Mouse (Mus musculus) forebrain, embryonic 10.5 days (tissue): ENCODE measurements around the gene Hba-a2. TPM values are rescaled to one million over a fixed set of nuclear protein-coding genes. Genes with fewer than 3 reads are reported as not detected.

ENCODE experiments used
- DNase-seq: peaks from one replicate; pipeline ENCODE4 v3.0.0-alpha.2; 2017; ENCODE audit warnings: low spot score; ENCODE audit errors: extremely low spot score
- H3K27ac ChIP-seq: fragments of 300-500 bp; sonication (generic); 2 replicates; pipeline ENCODE4 v1.5.1; 2016; ENCODE audit warnings: mild to moderate bottlenecking
- H3K27me3 ChIP-seq: fragments of 300-500 bp; sonication (generic); 2 replicates; pipeline ENCODE4 v1.6.1; 2016; ENCODE audit warnings: mild to moderate bottlenecking; ENCODE audit not compliant: poor library complexity, severe bottlenecking
- H3K36me3 ChIP-seq: fragments of 300-500 bp; sonication (generic); replicated peaks from 2 replicates; pipeline ENCODE4 v1.6.1; 2016; ENCODE audit warnings: mild to moderate bottlenecking, moderate library complexity
- H3K4me1 ChIP-seq: fragments of 300-500 bp; sonication (generic); 2 replicates; pipeline ENCODE4 v1.6.1; 2016
- H3K4me3 ChIP-seq: fragments of 300-500 bp; sonication (generic); 2 replicates; pipeline ENCODE4 v1.5.1; 2016; ENCODE audit warnings: mild to moderate bottlenecking, moderate library complexity
- H3K9me3 ChIP-seq: fragments of 300-500 bp; sonication (generic); 2 replicates; pipeline ENCODE4 v1.6.1; 2016; ENCODE audit warnings: mild to moderate bottlenecking, moderate library complexity
- WGBS: fragments of 180-500 bp; shearing (Covaris S2); methylation state at CpG from one replicate; pipeline ENCODE4 v1.1.7; 2016; 5-methylcytosine and 5-hydroxymethylcytosine counted together
- polyA plus RNA-seq: library from polyadenylated mRNA; unstranded; fragments of >200 nt; fragmentation: Nextera tagmentation; extraction: Ambion mirVana; gene quantifications from 2 replicates; pipeline ENCODE4 v1.2.1, GENCODE M21; 2016

The Hba-a2 gene
- polyA plus RNA-seq, 1 experiment from 2014 or later, result 5,635 TPM

DNA sequence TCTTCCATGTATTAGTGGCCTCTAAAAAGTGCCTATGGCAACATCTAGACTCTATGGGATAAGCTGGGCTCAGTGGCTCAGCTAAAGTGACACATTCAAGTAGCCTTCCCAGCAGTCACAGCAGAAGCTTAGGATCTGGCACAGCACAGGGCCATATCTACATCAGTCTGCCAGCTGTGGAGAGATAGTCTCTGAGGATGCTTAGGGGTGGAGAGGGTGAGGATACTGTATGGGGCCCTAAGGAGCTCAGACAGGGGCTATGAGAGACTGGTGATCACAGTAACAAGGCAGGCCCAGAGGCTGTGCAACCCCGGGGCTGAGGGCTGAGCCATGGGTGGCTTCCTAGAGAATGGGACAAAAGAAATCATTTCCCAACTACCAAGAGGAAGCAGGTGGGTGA is 10.7 kb downstream of the Hba-a2 start:
- Histone ChIP-seq H3K27ac (no peak overlapping the region), H3K27me3 (peaks cover 6% of the 10 kb centered on the region), H3K9me3 (no peaks in the 10 kb centered on the region), H3K36me3 (no peaks in the 10 kb centered on the region), H3K4me1 (0 out of 2 replicates have a peak, but pooled peaks cover 5% of the 10 kb centered on the region), H3K4me3 (no peak overlapping the region)
- 70% methylated on average over 1 of the region's 1 CpGs for WGBS
- DNase-seq, result no peak

DNA sequence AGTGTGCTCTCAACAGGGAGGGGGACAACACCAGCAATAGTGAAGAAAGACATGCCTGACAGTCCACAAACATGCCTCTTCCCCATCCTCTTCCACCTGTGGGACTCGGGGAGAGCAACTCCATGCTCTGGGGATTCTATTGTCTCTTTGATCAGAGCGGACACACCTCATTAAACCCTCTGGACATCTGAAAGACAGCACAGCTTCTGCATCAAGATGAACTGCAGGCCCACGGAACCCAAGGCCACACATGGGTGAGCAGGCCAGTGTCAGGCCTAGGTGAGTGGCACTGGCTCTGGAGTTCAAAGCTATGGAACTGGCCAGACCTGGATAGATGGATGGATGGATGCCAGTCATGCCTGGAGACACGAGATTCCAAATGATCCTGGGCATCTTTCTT is 13.2 kb downstream of the Hba-a2 start:
- Histone ChIP-seq H3K27me3 (no peaks in the 10 kb centered on the region), H3K4me1 (0 out of 2 replicates have a peak, but pooled peaks cover 5% of the 10 kb centered on the region), H3K9me3 (no peaks in the 10 kb centered on the region), H3K27ac (no peak overlapping the region), H3K4me3 (no peak overlapping the region), H3K36me3 (no peaks in the 10 kb centered on the region)
- WGBS, result 57% methylated on average over 4 of the region's 4 CpGs
- DNase-seq, result no peak

DNA sequence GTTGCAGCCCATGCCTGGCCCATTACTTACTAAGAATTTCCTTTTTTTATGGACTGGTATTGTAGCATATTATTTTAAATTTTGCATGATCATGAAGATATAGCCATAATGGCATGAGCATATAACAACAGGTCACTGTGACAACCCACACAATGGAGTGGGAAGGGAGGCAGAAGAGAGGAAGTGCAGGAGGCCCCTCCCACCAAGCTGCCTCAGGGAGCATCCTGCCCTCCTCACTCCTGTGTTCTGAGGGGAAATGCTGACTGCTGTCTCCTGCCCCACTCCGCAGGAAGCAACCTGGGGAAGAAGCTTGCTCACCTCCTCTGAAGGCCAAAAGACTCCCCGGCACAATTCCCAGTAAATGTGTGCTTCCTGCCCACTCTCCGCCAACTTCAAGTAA is 13.6 kb downstream of the Hba-a2 start:
- Histone ChIP-seq H3K4me1 (0 out of 2 replicates have a peak, but pooled peaks cover 5% of the 10 kb centered on the region), H3K27me3 (no peaks in the 10 kb centered on the region), H3K9me3 (no peaks in the 10 kb centered on the region), H3K4me3 (no peak overlapping the region), H3K36me3 (no peaks in the 10 kb centered on the region), H3K27ac (no peak overlapping the region)
- no peak for DNase-seq
- 67% methylated on average over 3 of the region's 3 CpGs for WGBS

DNA sequence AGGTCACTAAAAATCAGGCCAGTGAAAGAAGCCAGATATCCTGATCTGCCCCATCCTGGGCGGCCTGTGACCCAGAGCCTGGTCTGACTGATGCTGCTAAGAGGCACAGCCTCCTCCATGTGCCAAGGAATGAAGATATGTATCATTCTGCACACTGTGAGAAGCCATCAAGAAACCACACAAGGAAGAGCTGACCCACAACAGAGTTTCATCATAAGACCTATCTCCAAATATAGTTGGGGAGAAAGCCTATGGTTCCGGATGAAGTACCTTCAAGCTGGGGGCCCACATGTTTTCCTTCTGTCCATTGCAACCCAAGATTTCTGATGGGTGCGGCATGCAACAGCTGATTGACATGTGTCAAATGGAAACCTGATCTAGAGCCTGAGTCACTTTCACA is 19.7 kb downstream of the Hba-a2 start:
- Histone ChIP-seq H3K27ac (no peak overlapping the region), H3K36me3 (no peaks in the 10 kb centered on the region), H3K4me1 (peaks cover 6% of the 10 kb centered on the region; the same call in 1 of the 2 replicates), H3K4me3 (no peak overlapping the region), H3K9me3 (no peaks in the 10 kb centered on the region), H3K27me3 (no peaks in the 10 kb centered on the region)
- WGBS, result 86% methylated on average over 3 of the region's 3 CpGs
- no peak for DNase-seq

DNA sequence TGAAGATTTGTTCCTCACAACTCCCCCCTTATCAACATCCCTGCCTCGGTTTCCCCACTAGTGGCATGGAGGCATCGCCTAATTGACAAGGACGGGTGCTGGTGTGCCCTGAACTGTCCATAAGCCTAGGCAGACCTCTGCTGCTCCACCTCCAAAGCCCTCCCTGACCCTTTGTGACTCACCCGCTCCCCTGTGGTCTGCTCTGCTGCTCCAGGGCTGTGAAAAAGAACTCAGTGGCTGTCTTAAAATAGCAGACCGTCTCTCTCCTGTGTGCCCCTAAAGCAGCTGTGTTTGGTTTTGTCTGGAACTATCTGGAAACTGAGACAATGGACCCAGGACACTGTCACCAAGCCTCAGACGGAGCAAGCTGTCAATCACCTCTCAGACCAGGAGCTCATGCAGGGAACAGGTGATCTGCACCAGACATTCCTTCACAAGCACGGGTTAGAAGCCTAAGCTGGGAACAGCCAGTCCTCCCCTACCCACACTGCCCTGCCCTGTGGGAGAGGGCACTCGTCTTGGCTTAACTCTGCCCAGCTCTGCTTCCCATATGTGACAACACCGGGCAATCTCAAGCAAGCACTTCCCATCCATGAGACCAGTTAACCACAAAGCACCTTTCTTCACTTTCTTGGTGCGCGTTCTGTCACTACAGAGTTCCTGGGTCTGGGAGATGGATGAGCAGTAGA is 24.4 kb downstream of the Hba-a2 start:
- Histone ChIP-seq H3K27me3 (no peaks in the 10 kb centered on the region), H3K4me1 (peaks cover 16% of the 10 kb centered on the region; the same call in 1 of the 2 replicates), H3K27ac (no peak overlapping the region), H3K9me3 (no peaks in the 10 kb centered on the region), H3K4me3 (no peak overlapping the region), H3K36me3 (no peaks in the 10 kb centered on the region)
- WGBS, result 73% methylated on average over 11 of the region's 11 CpGs
- no peak for DNase-seq

DNA sequence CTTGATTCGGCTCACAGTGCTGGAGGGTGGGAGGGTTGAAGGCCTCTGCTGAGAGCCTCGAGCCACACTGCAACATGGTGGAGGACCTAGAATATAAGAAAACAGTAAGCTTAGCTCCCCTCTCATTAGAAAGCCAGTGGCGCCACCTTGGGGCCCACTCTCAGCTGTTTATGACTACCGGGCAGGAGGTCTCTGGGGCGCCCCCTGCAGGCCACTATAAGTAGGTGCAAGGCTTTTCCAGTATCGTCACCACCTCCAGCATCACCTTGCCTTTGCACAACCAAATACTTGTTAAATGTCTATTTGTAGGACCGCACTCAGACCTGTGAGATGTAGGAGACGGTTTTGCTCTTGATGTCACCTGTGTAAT is 24.9 kb downstream of the Hba-a2 start:
- H3K9me3 ChIP-seq, result no peaks in the 10 kb centered on the region
- no peak overlapping the region for H3K4me3 ChIP-seq
- WGBS, result 45% methylated on average over 8 of the region's 8 CpGs
- peaks cover 16% of the 10 kb centered on the region; the same call in 1 of the 2 replicates for H3K4me1 ChIP-seq
- H3K27ac ChIP-seq, result no peak overlapping the region
- peak; percentile 60 for DNase-seq
- H3K27me3 ChIP-seq, result 0 out of 2 replicates have a peak, but pooled peaks cover 4% of the 10 kb centered on the region
- H3K36me3 ChIP-seq, result no peaks in the 10 kb centered on the region

DNA sequence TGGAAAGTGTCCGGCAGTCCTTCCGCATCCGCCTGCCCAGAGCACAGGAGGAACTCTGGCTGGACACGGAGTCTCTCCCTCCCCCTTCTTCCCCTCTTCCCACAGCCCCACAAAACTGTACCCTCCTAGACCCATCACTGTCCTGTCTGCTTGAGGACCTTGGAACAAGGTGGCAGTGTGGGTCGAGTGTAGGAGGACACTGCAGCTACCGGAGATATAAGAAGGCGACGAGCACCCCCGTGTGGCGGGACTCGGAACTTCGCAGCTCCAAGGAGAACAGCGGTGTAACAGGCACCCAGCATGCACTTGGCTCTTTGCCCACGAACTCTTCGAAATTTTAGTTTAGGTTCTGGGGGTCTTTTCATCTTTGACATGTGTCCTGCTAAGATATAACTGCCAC is 28.3 kb downstream of the Hba-a2 start:
- no peaks in the 10 kb centered on the region for H3K36me3 ChIP-seq
- H3K9me3 ChIP-seq, result no peaks in the 10 kb centered on the region
- 0 out of 2 replicates have a peak overlapping the region, but pooled peaks have one; percentile 9 for H3K27ac ChIP-seq
- H3K4me3 ChIP-seq, result peak overlapping the region; percentile 22; the same call in 1 of the 2 replicates
- peaks cover 16% of the 10 kb centered on the region; the same call in 1 of the 2 replicates for H3K4me1 ChIP-seq
- 0 out of 2 replicates have a peak, but pooled peaks cover 5% of the 10 kb centered on the region for H3K27me3 ChIP-seq
- 14% methylated on average over 15 of the region's 15 CpGs for WGBS
- DNase-seq, result peak; percentile 92

DNA sequence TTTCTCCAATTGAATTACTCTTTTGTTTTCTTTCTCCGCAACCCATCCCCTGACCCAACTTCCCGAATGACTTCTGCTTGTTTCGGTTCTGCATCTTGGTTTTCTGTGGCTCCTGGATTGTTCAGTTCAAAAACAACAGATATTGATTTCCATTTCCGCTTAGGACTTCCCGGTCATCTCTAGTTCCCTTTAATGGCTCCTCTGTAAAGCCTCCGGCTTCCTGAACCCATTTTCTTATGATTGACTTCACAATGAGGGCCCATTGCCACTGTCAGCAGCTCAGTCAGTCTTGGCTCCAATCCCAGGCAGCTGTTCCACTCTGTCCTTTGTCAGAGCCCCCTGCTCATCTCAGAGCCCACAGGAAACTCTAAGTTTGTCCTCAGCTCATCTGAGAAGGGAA is 34.8 kb downstream of the Hba-a2 start:
- 74% methylated on average over 6 of the region's 6 CpGs for WGBS
- DNase-seq, result no peak

DNA sequence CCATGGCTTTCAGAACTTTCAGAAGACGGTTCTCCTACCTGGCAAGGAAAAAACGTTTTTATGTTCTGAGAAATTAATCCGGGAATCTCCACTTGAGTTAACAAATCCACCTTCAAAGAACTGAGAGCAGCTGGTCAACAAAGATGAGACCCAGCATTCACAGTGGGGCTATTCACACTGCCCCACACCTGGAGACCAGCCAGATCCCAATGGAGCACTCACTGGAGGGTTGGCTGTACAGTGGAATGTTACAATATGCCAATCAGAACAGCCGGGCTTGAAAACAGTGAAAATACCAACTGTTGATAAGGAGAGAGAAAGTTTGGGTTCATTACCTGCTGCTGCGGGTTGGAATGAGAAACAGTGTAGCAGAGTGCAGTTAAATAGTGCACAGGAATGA is 35.6 kb downstream of the Hba-a2 start:
- 78% methylated on average over 5 of the region's 5 CpGs for WGBS
- peaks cover 3% of the 10 kb centered on the region; the same call in 1 of the 2 replicates for H3K9me3 ChIP-seq
- no peaks in the 10 kb centered on the region for H3K27me3 ChIP-seq
- no peak overlapping the region for H3K27ac ChIP-seq
- DNase-seq, result no peak
- 0 out of 2 replicates have a peak, but pooled peaks cover 5% of the 10 kb centered on the region for H3K4me1 ChIP-seq
- H3K36me3 ChIP-seq, result no peaks in the 10 kb centered on the region
- H3K4me3 ChIP-seq, result no peak overlapping the region

More for the DNA sequence above, 34.8 kb downstream of the Hba-a2 start:
- no peak overlapping the region for H3K4me3 ChIP-seq
- H3K9me3 ChIP-seq, result no peaks in the 10 kb centered on the region
- H3K36me3 ChIP-seq, result no peaks in the 10 kb centered on the region
- 0 out of 2 replicates have a peak, but pooled peaks cover 1% of the 10 kb centered on the region for H3K27me3 ChIP-seq
- no peak overlapping the region for H3K27ac ChIP-seq
- H3K4me1 ChIP-seq, result 0 out of 2 replicates have a peak, but pooled peaks cover 5% of the 10 kb centered on the region

DNA sequence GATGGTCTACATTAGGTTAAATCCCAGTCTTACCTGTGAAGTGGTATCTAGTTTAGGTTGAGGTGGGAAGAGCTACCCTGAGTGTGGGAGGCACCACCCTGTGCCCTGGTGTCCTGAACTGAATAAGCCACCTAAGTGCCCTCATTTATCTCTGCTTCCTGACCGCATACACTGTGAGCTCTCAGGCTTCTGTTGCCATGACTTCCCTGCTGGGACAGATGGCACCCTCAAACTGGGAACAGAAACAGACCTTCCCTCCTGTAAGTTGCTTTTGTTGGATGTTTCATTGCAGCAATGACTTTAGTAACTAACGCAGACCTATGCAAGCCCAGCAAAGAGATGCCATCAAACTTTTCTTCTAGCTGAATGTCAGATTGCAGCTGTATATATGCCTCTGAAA is 36.9 kb downstream of the Hba-a2 start:
- Histone ChIP-seq H3K9me3 (peaks cover 6% of the 10 kb centered on the region; the same call in 1 of the 2 replicates), H3K27ac (no peak overlapping the region), H3K27me3 (no peaks in the 10 kb centered on the region), H3K4me1 (0 out of 2 replicates have a peak, but pooled peaks cover 5% of the 10 kb centered on the region), H3K4me3 (no peak overlapping the region), H3K36me3 (no peaks in the 10 kb centered on the region)
- 92% methylated on average over 2 of the region's 2 CpGs for WGBS
- DNase-seq, result no peak

DNA sequence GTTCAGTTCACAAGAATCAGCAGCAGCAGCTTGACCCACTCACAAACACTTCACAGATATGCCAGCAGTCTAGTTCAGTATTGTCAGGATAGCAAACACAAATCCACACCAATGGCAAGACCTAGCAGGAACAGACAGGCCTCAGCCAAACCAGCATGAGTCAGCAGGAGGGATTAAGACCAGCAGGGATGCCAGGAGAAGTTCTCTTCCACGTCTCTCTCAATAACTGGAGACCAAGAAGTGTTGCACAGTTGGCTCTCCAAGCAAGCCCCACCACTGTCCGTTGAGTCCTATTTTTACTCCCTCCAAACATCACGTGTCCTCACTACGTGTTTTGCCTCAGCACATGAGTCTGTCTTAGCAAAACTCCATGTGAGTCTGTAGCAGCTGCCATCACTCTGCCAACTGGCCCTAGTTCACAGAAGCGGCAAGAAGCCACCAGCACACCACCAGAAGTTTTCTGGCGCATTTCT is 40.2 kb downstream of the Hba-a2 start:
- Histone ChIP-seq H3K4me1 (peaks cover 12% of the 10 kb centered on the region), H3K4me3 (no peak overlapping the region), H3K27me3 (no peaks in the 10 kb centered on the region), H3K36me3 (no peaks in the 10 kb centered on the region), H3K9me3 (peaks cover 6% of the 10 kb centered on the region; the same call in 1 of the 2 replicates), H3K27ac (no peak overlapping the region)
- DNase-seq, result no peak
- WGBS, result 82% methylated on average over 6 of the region's 6 CpGs

DNA sequence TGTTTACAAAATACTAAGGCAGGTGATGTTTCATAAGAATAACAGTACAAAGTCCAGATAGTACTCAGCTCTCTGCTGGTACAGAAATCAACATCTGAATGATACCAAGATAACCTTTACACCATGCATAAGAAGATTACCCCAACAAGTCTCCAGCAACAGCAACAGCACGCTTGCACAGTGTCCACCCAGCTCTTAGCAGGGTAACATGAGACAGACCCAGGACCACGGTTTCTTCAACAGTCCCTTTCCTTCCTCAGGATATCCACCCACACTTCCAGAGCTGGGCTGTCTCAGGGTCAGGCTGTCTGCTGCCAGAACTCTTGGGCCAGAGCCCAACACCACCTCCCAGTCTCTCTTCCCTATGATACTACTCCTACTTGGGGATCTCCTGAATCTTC is 42.8 kb downstream of the Hba-a2 start:
- Histone ChIP-seq H3K36me3 (no peaks in the 10 kb centered on the region), H3K27ac (no peak overlapping the region), H3K27me3 (no peaks in the 10 kb centered on the region), H3K9me3 (peaks cover 6% of the 10 kb centered on the region; the same call in 1 of the 2 replicates), H3K4me3 (no peak overlapping the region), H3K4me1 (peaks cover 12% of the 10 kb centered on the region)
- no peak for DNase-seq
- 71% methylated on average over 2 of the region's 2 CpGs for WGBS
